Mouse (Mus musculus) lung, postnatal 0 days (tissue): ENCODE data around the gene Gcnt4.

Source experiments
- CTCF ChIP-seq: IDR thresholded peaks from 2 replicates; pipeline ENCODE4 v1.5.1; 2016; ENCODE audit warnings: antibody characterized with exemption, mild to moderate bottlenecking
- EP300 ChIP-seq: IDR thresholded peaks from 2 replicates; pipeline ENCODE4 v1.6.1; 2016; ENCODE audit warnings: antibody characterized with exemption, mild to moderate bottlenecking, control low read depth

DNA sequence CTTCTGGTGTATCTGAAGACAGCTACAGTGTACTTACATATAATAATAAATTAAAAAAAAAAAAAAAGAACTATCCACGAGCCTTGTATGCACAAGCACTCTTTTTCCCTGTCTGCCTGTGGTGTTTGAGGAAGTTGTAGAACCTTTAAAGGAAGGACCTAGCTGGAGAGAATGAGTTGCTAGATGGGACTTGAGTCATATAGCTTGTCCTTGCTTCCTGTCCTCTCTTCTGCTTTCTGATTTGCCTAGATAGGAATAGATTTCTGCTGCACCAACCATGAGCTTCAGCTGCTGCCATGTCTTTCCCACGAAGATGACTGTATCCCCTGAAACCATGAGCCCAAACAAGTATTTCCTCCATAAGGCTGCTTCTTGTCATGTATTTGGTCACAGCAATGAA lies 43.3 kb downstream of the Gcnt4 start:
- no peak for TF ChIP-seq CTCF
- TF ChIP-seq EP300 = no peak
